Comparison of ENCODE assay signal across 24 mouse cellular contexts in genomic region chr3:11083291-11083690, GRCm38 (mm10).
"Had no signal": no experiment of that assay in that cellular context is flagged by ENCODE, and none has a peak within 500 bp of the region (broad histone marks: within the 10 kb centered on the region; RNA-seq: fewer than 3 reads in every experiment).

No protein-coding gene starts in this region.

- H3K27ac ChIP-seq: embryonic facial prominence, embryonic 10.5 days; embryonic facial prominence, embryonic 12.5 days; embryonic facial prominence, embryonic 13.5 days; embryonic facial prominence, embryonic 15.5 days; forebrain, embryonic 10.5 days; forebrain, embryonic 12.5 days; forebrain, embryonic 13.5 days; forebrain, embryonic 15.5 days; gastrocnemius, adult 2 months; heart, adult 2 months had no signal

- H3K9ac ChIP-seq: embryonic facial prominence, embryonic 12.5 days; embryonic facial prominence, embryonic 13.5 days; embryonic facial prominence, embryonic 15.5 days; forebrain, embryonic 12.5 days; forebrain, embryonic 13.5 days; forebrain, embryonic 15.5 days; forebrain, postnatal 0 days had no signal

- DNase-seq: cerebellum, adult 9-11 months; cerebellum, postnatal 10 days; cerebellum, postnatal 14 days; cerebellum, postnatal 25 days; cerebellum, postnatal 36 days; embryo, embryonic 11 days; forebrain, postnatal 0 days; gastrocnemius, adult 2 months; gastrocnemius, postnatal 10 days; gastrocnemius, postnatal 14 days; gastrocnemius, postnatal 25 days; gastrocnemius, postnatal 36 days; heart, adult 11 months; heart, adult 18-20 months; heart, adult 2 months had no signal

- H3K9me3 ChIP-seq: embryonic facial prominence, embryonic 10.5 days; embryonic facial prominence, embryonic 12.5 days; embryonic facial prominence, embryonic 13.5 days; embryonic facial prominence, embryonic 15.5 days; forebrain, embryonic 12.5 days; forebrain, embryonic 13.5 days; forebrain, embryonic 15.5 days had no signal

- H3K27me3 ChIP-seq: embryonic facial prominence, embryonic 12.5 days; embryonic facial prominence, embryonic 13.5 days; embryonic facial prominence, embryonic 15.5 days; forebrain, embryonic 12.5 days; forebrain, embryonic 13.5 days; forebrain, embryonic 15.5 days had no signal

- H3K4me1 ChIP-seq: embryonic facial prominence, embryonic 10.5 days; embryonic facial prominence, embryonic 12.5 days; embryonic facial prominence, embryonic 13.5 days; embryonic facial prominence, embryonic 15.5 days; forebrain, embryonic 10.5 days; forebrain, embryonic 12.5 days; forebrain, embryonic 13.5 days; forebrain, embryonic 15.5 days had no signal

- H3K4me3 ChIP-seq: embryonic facial prominence, embryonic 10.5 days; embryonic facial prominence, embryonic 12.5 days; embryonic facial prominence, embryonic 13.5 days; embryonic facial prominence, embryonic 15.5 days; erythroblast, embryonic 14.5 days; forebrain, embryonic 10.5 days; forebrain, embryonic 12.5 days; forebrain, embryonic 13.5 days; forebrain, embryonic 15.5 days; gastrocnemius, adult 2 months; heart, adult 2 months had no signal

- H3K36me3 ChIP-seq: embryonic facial prominence, embryonic 10.5 days; embryonic facial prominence, embryonic 12.5 days; embryonic facial prominence, embryonic 13.5 days; embryonic facial prominence, embryonic 15.5 days; forebrain, embryonic 10.5 days; forebrain, embryonic 12.5 days; forebrain, embryonic 15.5 days had no signal
